Mouse (Mus musculus) kidney, adult 2 months (tissue): ENCODE data around the gene Sox5. TPM values are rescaled to one million over a fixed set of nuclear protein-coding genes. Genes with fewer than 3 reads are reported as not detected.
A peak's percentile ranks its signal among the peaks of the same experiment; 100 is the strongest.

Experiments
- DNase-seq: peaks from one replicate; pipeline ENCODE4 v3.0.0; 2021
- H3K27ac ChIP-seq: fragments of 200-500 bp; 2 replicates; pipeline ENCODE4 v1.5.1; 2012; ENCODE audit warnings: low read depth, low read length, control low read depth, inconsistent platforms; ENCODE audit not compliant: insufficient read depth
- H3K27me3 ChIP-seq: fragments of 200-500 bp; replicated peaks from 2 replicates; pipeline ENCODE4 v1.6.1; 2012; ENCODE audit warnings: mild to moderate bottlenecking, moderate library complexity, low read length, inconsistent platforms; ENCODE audit not compliant: control insufficient read depth, insufficient read depth
- H3K36me3 ChIP-seq: fragments of 200-500 bp; 2 replicates; pipeline ENCODE4 v1.6.1; 2012; ENCODE audit warnings: mild to moderate bottlenecking, moderate library complexity, low read length, inconsistent platforms; ENCODE audit not compliant: control insufficient read depth, insufficient read depth
- H3K4me1 ChIP-seq: fragments of 200-500 bp; 2 replicates; pipeline ENCODE4 v1.6.1; 2011; ENCODE audit warnings: low read length; ENCODE audit not compliant: control insufficient read depth, insufficient read depth
- H3K4me3 ChIP-seq: fragments of 200-500 bp; 2 replicates; pipeline ENCODE4 v1.5.1; 2011; ENCODE audit warnings: mild to moderate bottlenecking, low read depth, low read length, control low read depth; ENCODE audit not compliant: insufficient read depth
- CTCF ChIP-seq: fragments of 200-500 bp; conservative IDR thresholded peaks from 2 replicates; pipeline ENCODE4 v1.5.1; 2011; ENCODE audit warnings: low read depth, mild to moderate bottlenecking, control low read depth, low read length, moderate library complexity, mixed read lengths; ENCODE audit not compliant: insufficient read depth, insufficient read length
- POLR2A ChIP-seq: fragments of 200-500 bp; IDR thresholded peaks from one replicate; pipeline ENCODE4 v1.6.1; 2011; ENCODE audit warnings: low read depth, low read length, control low read depth
- WGBS: fragments of 180-500 bp; shearing (Covaris S2); methylation state at CpG from one replicate; pipeline ENCODE4 v1.1.7; 2018; 5-methylcytosine and 5-hydroxymethylcytosine counted together
- polyA plus RNA-seq: library from polyadenylated mRNA; depleted of rRNA; stranded (reverse); fragments of >200 nt; gene quantifications from 2 replicates; pipeline ENCODE4 v1.2.3, GENCODE M21; 2012

Sox5 gene
- polyA plus RNA-seq, 1 experiment: 2.9 TPM

DNA sequence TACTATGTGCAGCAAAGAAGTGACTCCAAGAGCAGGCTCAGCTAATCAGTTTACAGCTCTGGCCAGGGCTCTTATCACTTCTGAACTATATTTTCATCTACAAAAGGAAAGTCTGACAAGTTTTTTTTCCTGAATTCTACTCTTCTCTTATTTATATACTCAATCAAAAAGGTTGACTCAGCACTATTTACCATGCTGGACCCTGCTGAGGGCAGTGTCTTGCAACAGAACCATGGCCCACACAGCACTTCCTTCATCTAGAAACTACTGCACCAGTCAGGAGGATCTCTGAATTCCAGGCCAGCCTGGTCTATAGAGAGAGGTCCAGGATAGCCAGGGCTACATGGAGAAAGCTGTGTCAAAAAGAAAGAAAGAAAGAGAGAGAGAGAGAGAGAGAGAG is 771.5 kb downstream of the Sox5 start:
- H3K27ac ChIP-seq: no peak overlapping the region
- no peaks in the 10 kb centered on the region for H3K27me3 ChIP-seq
- H3K4me1 ChIP-seq: no peaks in the 10 kb centered on the region
- no peak overlapping the region for H3K4me3 ChIP-seq
- TF ChIP-seq CTCF: no peak
- no peak for TF ChIP-seq POLR2A
- no peaks in the 10 kb centered on the region for H3K36me3 ChIP-seq
- no peak for DNase-seq

DNA sequence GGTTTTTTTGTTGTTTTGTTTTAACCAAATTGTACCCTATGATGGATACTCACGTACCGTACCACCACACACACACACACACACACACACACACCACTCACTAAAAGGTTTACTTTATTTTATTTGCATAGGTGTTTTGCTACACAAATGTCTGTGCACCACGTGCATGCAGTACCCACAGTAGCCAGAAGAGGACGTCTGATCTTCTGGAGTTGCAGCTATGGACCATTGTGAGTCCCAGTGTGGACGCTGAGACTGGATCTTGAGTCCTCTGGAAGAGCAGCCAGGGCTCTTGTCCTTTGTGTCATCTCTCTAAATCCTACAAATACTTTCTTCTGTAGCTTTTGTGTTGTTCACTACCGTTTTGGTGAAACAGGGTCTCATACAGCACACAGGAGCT is 776.6 kb downstream of the Sox5 start:
- WGBS: 93% methylated on average over 6 of the region's 6 CpGs

DNA sequence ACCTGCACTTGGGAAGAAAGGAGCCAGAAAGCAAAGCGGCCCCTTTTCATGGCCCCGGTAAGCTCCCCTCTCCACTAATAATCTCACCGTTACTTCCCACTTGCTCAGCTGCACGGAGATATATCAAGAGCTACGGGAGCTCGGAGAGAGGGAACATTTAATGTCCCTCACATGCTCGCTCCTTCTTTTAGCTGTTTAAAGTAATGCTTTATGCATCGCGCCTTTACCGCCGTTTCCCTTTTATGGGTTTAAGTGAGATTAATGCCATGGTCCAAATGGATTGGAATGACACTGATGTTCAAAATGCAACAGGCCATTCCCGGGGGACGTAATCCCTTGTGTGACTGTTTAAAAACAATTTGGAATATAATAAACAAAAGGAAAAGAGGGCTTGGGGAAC is 783.6 kb downstream of the Sox5 start:
- no peak overlapping the region for H3K27ac ChIP-seq
- no peaks in the 10 kb centered on the region for H3K27me3 ChIP-seq
- TF ChIP-seq POLR2A (no peak), CTCF (no peak)
- no peaks in the 10 kb centered on the region for H3K4me1 ChIP-seq
- H3K36me3 ChIP-seq: no peaks in the 10 kb centered on the region
- WGBS: 81% methylated on average over 13 of the region's 13 CpGs
- DNase-seq: no peak
- no peak overlapping the region for H3K4me3 ChIP-seq

More for the DNA sequence above, 776.6 kb downstream of the Sox5 start:
- 0 out of 2 replicates have a peak, but pooled peaks have one; percentile 9 for TF ChIP-seq CTCF
- TF ChIP-seq POLR2A: no peak
- DNase-seq: no peak
- Histone ChIP-seq H3K27me3 (no peaks in the 10 kb centered on the region), H3K36me3 (no peaks in the 10 kb centered on the region), H3K27ac (no peak overlapping the region), H3K4me1 (no peaks in the 10 kb centered on the region), H3K4me3 (no peak overlapping the region)

DNA sequence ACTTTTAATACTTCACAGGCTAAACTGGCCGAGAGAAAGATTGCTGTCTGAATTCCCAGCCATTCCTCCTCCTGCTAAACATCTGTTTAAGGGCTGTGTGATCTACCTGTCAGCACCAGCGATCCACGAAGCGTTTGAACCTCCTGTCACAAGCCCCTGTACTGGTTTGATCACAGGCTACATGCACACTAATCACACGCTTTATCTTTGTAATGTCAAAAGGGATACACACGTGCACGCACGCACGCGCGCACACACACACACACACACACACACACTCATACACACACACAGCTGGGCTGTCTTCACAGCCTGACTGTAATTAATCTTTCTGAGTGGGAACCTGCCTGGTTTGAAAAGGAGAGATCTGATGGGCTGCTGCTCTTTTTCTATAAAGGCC is 784.2 kb downstream of the Sox5 start:
- H3K36me3 ChIP-seq: no peaks in the 10 kb centered on the region
- no peak for TF ChIP-seq CTCF
- TF ChIP-seq POLR2A: no peak
- no peak overlapping the region for H3K27ac ChIP-seq
- 74% methylated on average over 11 of the region's 11 CpGs for WGBS
- no peaks in the 10 kb centered on the region for H3K27me3 ChIP-seq
- no peaks in the 10 kb centered on the region for H3K4me1 ChIP-seq
- no peak overlapping the region for H3K4me3 ChIP-seq
- DNase-seq: no peak

DNA sequence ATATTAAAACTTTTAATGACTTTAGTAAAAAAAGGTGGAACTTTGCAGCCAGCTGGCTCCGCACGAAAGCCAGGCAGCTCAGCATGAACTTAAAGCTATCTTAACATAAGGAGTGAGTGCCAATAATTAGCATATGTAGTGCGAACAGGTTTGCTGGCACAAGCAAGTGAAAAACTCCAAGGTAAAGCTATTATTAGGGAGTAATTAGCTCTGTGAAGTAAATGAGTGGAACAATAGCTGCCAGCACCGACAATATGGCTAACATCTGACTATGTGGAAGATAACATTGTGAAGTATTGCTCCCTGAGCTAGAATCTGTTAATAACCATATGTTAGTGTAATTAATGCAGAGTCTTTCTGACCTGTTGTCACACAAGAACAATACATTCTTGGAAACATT is 786.7 kb downstream of the Sox5 start:
- WGBS: 61% methylated on average over 4 of the region's 4 CpGs
- no peaks in the 10 kb centered on the region for H3K4me1 ChIP-seq
- H3K4me3 ChIP-seq: no peak overlapping the region
- DNase-seq: no peak
- H3K27me3 ChIP-seq: no peaks in the 10 kb centered on the region
- no peak for TF ChIP-seq POLR2A
- no peak for TF ChIP-seq CTCF
- H3K36me3 ChIP-seq: no peaks in the 10 kb centered on the region
- no peak overlapping the region for H3K27ac ChIP-seq

DNA sequence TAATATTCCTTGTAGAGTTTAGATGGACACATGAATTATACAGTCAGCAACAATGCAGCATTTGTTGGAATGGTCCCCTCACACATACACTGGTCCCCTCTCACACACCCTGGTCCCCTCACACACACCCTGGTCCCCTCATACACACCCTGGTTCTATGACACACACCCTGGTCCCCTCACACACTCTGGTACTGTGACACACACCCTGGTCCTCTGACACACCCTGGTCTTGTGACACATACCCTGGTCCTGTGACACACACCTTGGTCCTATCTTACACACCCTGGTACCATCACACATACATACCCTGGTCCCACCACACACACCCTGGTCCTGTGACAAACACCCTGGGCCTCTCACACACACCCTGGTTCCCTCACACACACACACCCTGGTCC is 794.2 kb downstream of the Sox5 start:
- TF ChIP-seq CTCF: no peak
- no peak for TF ChIP-seq POLR2A
- Histone ChIP-seq H3K4me3 (no peak overlapping the region), H3K36me3 (no peaks in the 10 kb centered on the region), H3K27me3 (no peaks in the 10 kb centered on the region), H3K4me1 (no peaks in the 10 kb centered on the region), H3K27ac (no peak overlapping the region)
- no peak for DNase-seq

DNA sequence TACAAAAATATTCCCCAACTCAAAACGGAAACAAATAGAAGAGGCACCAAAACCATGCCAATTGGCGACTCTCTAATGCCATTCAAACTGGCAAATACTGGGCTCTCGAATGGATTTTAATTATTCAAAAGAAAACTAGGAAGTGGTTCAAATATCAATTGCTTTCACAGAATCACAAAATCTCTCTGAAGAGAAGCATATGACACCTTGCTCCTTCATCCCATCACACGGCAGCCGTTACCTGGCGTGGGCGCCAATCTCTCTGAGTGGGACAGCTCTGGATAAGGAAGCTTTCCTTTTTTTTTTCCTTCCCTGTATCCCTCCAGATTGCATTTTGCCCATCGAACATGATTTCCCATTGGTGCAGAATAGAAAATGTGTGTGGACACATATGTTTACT is 801.6 kb downstream of the Sox5 start:
- Histone ChIP-seq H3K4me1 (no peaks in the 10 kb centered on the region), H3K27me3 (no peaks in the 10 kb centered on the region), H3K27ac (no peak overlapping the region), H3K4me3 (no peak overlapping the region), H3K36me3 (no peaks in the 10 kb centered on the region)
- no peak for DNase-seq
- WGBS: 92% methylated on average over 8 of the region's 8 CpGs
- TF ChIP-seq POLR2A (no peak), CTCF (no peak)
